Mouse (Mus musculus): ENCODE measurements around the gene Eif2b4. TPM values are rescaled to one million over a fixed set of nuclear protein-coding genes. Genes with fewer than 3 reads are reported as not detected.

Gene Eif2b4
- 48.9 TPM for polyA plus RNA-seq (2014; fragmentation: Illumina TruSeq; extraction: RNeasy Lipid Tissue Mini Kit (QIAGEN cat#74804); ENCODE audit: low read depth, low replicate concordance)

DNA sequence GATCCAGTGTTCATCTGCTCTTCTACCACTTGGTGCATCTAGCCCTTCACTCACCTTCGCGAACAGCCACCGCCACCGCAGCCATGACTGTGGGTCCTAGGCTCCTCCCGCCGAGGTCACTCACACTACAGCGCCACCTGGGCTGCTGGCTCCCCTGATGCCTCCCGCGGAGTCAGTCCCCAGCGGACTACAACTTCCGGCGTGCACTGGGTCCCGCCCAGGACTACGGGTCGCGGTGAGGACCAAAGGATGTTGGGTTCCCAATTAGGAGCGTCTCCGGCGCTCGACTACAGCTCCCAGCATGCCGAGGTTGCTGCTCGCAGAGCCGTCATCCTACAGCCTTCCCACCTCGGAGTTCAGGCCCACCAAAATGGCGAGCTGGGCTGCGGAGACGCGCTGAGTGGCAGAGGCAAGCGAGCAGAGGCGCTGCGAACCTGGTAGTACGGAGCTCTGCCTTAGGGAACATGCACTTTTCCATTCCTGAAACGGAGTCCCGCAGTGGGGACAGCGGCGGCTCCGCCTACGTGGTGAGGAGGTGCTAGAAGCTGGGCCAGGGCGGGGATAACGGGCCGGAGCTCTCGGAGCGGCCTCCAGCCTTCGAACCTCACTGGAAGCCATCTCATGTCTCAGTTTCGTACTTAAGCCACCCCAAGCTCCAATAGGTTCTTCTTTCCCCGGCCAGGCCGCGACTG is at the start of gene Eif2b4, which contains the start of gene Snx17:
TSS of gene Eif2b4 (minus strand) at position 492 of the 692 bp plus-strand sequence.
TSS of gene Snx17 (plus strand) at position 289 of the 692 bp plus-strand sequence.

DNA sequence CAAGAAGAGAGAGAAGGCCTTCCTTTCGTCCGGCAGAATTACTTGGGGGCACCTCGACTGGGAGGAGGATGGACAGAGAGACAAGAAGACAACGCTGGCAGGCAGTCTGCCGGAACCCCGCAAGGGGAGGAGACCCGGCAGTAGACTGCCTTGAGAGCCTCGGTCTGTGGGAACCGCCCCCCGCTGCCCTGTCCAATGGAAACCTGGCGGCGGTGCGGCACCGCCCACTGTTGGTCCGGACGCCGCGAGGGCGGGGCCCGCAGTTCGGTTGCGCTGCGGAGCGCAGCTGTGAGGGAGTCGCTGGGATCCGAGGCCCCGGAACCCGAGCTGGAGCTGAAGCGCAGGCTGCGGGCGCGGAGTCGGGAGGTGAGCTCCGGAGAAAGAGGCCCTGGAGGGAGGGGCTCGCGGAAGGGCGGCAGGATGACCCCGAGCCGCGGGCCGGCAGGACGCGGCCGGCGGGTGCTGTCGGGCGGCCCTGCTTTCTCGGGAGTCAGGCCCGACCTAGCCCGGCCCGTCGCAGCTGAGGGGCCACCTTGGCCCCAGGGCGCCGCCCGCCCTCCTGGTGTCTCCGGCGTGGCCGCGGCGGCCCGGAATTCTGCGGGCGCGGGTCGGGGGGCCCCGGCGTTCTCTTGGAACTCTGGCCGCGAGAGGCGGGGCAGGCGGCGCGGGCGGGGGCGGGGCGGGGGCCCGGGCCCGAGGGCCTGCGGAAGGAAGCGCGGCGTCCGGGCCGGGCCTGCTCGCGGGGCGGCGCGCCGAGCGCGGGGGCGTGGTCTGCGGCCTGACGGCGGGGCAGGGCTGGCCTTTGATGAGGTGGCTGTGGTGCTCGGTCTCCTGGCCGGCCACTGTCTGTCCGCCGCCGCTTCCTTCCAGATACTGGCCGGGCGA is 47.6 kb upstream of the Eif2b4 start, which contains the start of the genes Nrbp1 and Gm9970:
TSS of gene Nrbp1 (plus strand) at position 228 of the 885 bp plus-strand sequence.
TSS of gene Gm9970 (minus strand) at position 596 of the 885 bp plus-strand sequence.

DNA sequence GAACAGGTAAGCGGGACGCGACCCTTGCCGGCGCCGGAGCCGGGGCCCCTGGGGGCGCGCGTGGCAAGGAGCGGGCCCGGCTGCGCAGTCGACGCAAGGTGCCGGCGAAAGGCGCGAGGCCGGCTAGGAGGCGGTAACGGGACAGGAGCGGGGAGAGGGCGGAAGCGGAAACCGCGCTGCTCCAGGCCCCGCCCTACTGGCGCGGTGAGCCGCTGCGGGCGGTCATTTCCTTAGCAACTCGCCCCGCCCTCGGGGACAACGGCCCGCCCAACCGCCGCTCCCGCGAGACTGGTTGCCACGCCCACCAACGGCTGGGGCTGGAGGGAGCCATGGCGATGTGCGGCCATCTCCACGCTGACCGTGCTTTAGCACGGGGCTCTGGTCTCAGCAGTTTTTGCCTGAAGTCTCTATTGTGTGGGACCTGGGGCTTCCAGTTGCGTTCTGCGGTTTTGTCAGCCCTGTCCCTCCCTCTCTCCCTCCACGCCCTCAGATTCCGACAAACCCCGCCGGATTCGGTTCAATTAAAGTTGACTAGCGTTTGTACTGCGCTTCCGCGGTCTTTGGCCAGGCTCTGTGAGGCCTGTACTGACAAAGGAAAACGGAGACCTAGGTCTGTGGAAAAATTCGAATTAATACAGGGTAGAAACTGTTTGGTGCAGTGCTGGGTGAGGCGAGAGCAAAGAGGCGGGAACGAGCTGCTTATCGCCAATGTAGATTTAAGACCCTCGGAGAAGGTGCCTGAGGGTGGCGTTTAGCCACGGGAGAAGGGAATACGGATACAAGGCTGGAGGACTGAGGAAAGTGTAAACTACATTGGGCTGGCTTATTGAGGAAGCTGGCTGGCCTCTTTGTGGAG is 27.4 kb upstream of the Eif2b4 start, which contains the start of gene Ppm1g:
TSS of gene Ppm1g (minus strand) at position 240 of the 856 bp plus-strand sequence.

DNA sequence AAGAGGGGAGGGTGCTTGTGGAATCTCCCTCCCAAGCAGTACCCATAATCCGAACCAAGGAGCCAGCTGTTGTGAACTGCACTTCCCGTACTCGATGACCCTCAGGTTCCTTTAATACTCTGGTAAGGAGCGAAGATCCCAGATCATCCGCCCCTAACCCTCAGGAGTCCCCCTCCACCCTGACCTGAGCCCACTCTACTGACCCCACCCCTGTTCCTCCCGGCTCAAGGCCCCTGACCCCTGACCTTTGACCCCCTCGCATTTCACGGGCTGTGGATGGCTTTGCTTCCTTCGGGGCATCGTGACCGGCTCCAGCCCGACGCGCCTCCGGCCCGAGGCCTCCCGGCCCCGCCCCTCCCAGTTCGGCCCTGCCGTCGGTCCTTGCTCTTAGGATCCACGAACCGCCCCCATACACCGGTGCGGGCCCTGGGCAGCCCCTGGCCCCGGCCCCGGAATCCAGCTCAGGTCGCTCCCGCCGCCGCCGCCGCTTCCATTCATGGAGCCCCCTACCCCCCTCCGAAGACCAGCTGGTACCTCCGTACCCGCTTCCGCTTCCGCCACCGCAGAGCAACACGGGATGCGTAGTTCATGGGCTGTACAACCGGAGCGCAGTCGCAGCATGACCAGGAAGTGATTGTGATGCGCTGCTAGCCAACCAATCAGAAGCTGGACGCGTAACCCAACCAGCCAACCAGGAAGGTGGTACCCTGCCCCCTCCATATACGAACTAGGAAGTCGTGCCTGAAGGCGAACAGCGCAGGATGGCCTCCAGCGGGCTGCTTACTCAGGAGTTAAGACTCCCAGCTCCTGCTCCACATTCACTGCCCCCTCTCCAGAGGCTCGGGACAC is 8.7 kb upstream of the Eif2b4 start, which contains the start of gene Zfp513:
TSS of gene Zfp513 (minus strand) at position 562 of the 849 bp plus-strand sequence.

DNA sequence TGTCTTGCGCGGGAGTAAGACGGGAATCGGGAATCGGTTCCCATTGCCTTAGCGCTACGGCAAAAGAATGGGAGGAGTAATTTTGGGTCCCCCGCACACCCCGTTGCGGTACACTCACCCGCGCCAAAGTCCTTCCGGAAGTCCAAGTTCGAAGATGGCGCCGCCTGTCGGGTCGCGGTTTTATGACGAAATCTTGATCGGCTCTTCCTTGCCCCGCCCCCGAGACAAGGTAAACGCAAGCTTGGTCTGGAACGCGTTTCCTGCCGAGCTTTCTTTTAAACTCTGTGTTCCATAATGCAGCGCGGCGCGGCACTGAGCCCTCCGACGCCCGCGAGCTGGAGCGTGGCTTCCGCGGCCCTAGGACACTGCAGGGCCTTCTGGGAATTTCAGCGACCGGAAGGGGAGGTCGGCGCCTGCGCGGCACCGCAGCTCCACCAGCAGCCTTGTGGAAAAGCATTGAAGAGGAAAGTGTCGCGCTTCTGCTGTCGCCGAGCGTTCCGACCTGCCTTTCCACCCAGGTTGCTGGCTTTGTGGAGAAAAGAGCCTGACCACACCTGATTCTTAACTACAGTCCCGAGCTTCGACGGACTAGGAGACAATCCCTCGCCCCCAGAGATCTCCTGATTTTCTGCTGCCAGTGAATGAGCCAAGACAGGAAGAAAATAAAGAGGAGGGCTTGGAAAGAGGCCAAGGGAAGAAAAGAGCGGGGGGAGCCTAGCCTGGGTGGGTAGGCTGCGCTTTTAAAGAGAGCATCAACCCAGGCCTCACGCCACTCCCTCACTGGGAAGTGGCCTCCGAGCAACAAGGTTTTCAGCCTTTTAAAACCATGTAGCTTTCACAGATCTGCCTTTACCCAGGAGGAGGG is 13.2 kb downstream of the Eif2b4 start, which contains the start of the genes Gm29609 and Gtf3c2:
TSS of gene Gm29609 (minus strand) at position 146 of the 865 bp plus-strand sequence.
TSS of gene Gtf3c2 (minus strand) at position 379 of the 865 bp plus-strand sequence.

DNA sequence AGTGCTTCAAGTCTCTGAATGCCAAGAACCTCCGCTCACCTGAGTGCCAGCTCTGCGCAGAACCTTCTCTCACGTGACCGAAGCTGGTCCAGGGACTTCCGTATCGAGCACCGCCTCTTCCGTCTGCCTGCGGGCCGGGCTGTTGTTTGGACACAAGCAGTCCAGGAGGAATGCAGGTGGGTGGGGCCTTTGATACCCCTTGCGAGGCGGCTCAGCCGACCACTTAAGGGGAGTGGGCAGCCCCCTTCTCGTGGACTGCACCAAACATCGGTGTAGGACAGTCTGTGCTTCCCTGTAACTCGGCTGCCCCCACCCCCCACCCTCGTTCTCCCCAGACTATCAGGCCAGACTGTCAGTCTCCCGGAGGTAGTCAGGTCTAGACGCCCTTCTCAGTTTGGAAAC is 39.1 kb downstream of the Eif2b4 start, which contains the start of gene Mpv17:
TSS of gene Mpv17 (minus strand) at position 100 of the 402 bp plus-strand sequence.

DNA sequence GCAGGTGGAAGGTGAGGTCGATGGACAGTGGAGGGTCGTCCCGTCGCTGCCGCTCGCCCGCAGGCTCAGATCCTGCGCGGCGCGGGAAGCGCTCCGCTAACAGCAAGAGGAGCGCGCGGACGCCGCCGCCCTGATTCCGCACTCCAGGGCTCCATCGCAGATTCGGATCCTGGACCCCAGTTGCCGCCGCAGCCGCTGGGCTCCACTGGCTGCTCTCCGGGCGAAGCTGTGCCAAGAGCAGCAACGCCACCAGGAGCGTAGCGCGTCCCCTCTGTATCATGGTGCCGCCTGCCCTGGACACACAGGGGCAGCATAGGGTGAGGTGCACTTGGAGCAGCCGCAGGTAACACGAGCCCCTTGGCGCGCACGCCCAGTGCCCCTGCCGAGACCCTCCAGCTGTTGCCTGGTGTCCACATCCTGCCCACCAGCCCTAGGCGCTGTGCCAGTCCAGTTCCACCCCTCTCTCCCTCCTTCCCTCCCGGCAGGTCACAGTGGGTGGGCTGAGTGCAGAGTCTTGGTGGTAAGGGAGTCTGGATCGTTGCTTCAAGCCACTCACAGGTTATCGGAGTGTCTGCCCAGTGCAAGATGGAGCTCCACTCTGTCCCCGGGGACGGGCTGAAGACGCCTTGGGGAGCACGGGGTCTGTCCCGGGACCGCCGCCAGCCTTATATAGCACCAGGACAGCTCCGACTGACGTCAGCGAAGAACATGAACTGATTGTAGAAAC is 54.8 kb downstream of the Eif2b4 start, which contains the start of gene Ucn:
TSS of gene Ucn (minus strand) at position 589 of the 727 bp plus-strand sequence.

Other genes starting within 250 kb of the Eif2b4 start
- gene Cgref1, start 247.8 kb downstream of the Eif2b4 start, polyA plus RNA-seq (2014; fragmentation: Illumina TruSeq; extraction: RNeasy Lipid Tissue Mini Kit (QIAGEN cat#74804); ENCODE audit: low read depth, low replicate concordance): 1.3 TPM
- 91.3 TPM for gene Preb, start 233.1 kb downstream of the Eif2b4 start, polyA plus RNA-seq (2014; fragmentation: Illumina TruSeq; extraction: RNeasy Lipid Tissue Mini Kit (QIAGEN cat#74804); ENCODE audit: low read depth, low replicate concordance)
- gene Tcf23, start 224.8 kb downstream of the Eif2b4 start, polyA plus RNA-seq (2014; fragmentation: Illumina TruSeq; extraction: RNeasy Lipid Tissue Mini Kit (QIAGEN cat#74804); ENCODE audit: low read depth, low replicate concordance): 2.1 TPM
- gene Atraid, start 145.1 kb downstream of the Eif2b4 start, polyA plus RNA-seq (2014; fragmentation: Illumina TruSeq; extraction: RNeasy Lipid Tissue Mini Kit (QIAGEN cat#74804); ENCODE audit: low read depth, low replicate concordance): 83.6 TPM
- 14.1 TPM for gene Slc5a6, start 144.5 kb downstream of the Eif2b4 start, polyA plus RNA-seq (2014; fragmentation: Illumina TruSeq; extraction: RNeasy Lipid Tissue Mini Kit (QIAGEN cat#74804); ENCODE audit: low read depth, low replicate concordance)
- 12.7 TPM for gene Cad, start 138.7 kb downstream of the Eif2b4 start, polyA plus RNA-seq (2014; fragmentation: Illumina TruSeq; extraction: RNeasy Lipid Tissue Mini Kit (QIAGEN cat#74804); ENCODE audit: low read depth, low replicate concordance)
- gene Dnajc5g, start 87.1 kb downstream of the Eif2b4 start, polyA plus RNA-seq (2014; fragmentation: Illumina TruSeq; extraction: RNeasy Lipid Tissue Mini Kit (QIAGEN cat#74804); ENCODE audit: low read depth, low replicate concordance): not detected
- not detected for gene Slc30a3, start 85.2 kb downstream of the Eif2b4 start, polyA plus RNA-seq (2014; fragmentation: Illumina TruSeq; extraction: RNeasy Lipid Tissue Mini Kit (QIAGEN cat#74804); ENCODE audit: low read depth, low replicate concordance)
- gene Trim54, start 76.7 kb downstream of the Eif2b4 start, polyA plus RNA-seq (2014; fragmentation: Illumina TruSeq; extraction: RNeasy Lipid Tissue Mini Kit (QIAGEN cat#74804); ENCODE audit: low read depth, low replicate concordance): 266 TPM
- gene Ucn, start 54.6 kb downstream of the Eif2b4 start, polyA plus RNA-seq (2014; fragmentation: Illumina TruSeq; extraction: RNeasy Lipid Tissue Mini Kit (QIAGEN cat#74804); ENCODE audit: low read depth, low replicate concordance): not detected
- 118 TPM for gene Mpv17, start 39.2 kb downstream of the Eif2b4 start, polyA plus RNA-seq (2014; fragmentation: Illumina TruSeq; extraction: RNeasy Lipid Tissue Mini Kit (QIAGEN cat#74804); ENCODE audit: low read depth, low replicate concordance)
- 1.3 TPM for gene Gm29609, start 13.5 kb downstream of the Eif2b4 start, polyA plus RNA-seq (2014; fragmentation: Illumina TruSeq; extraction: RNeasy Lipid Tissue Mini Kit (QIAGEN cat#74804); ENCODE audit: low read depth, low replicate concordance)
- gene Gtf3c2, start 13.3 kb downstream of the Eif2b4 start, polyA plus RNA-seq (2014; fragmentation: Illumina TruSeq; extraction: RNeasy Lipid Tissue Mini Kit (QIAGEN cat#74804); ENCODE audit: low read depth, low replicate concordance): 43.8 TPM
- gene Snx17, start 203 bp downstream of the Eif2b4 start, polyA plus RNA-seq (2014; fragmentation: Illumina TruSeq; extraction: RNeasy Lipid Tissue Mini Kit (QIAGEN cat#74804); ENCODE audit: low read depth, low replicate concordance): 62.4 TPM
- 10.8 TPM for gene Zfp513, start 8.9 kb upstream of the Eif2b4 start, polyA plus RNA-seq (2014; fragmentation: Illumina TruSeq; extraction: RNeasy Lipid Tissue Mini Kit (QIAGEN cat#74804); ENCODE audit: low read depth, low replicate concordance)
- gene Ppm1g, start 27.3 kb upstream of the Eif2b4 start, polyA plus RNA-seq (2014; fragmentation: Illumina TruSeq; extraction: RNeasy Lipid Tissue Mini Kit (QIAGEN cat#74804); ENCODE audit: low read depth, low replicate concordance): 53.4 TPM
- gene Nrbp1, start 47.4 kb upstream of the Eif2b4 start, polyA plus RNA-seq (2014; fragmentation: Illumina TruSeq; extraction: RNeasy Lipid Tissue Mini Kit (QIAGEN cat#74804); ENCODE audit: low read depth, low replicate concordance): 106 TPM
- not detected for gene Gm9970, start 47.8 kb upstream of the Eif2b4 start, polyA plus RNA-seq (2014; fragmentation: Illumina TruSeq; extraction: RNeasy Lipid Tissue Mini Kit (QIAGEN cat#74804); ENCODE audit: low read depth, low replicate concordance)
- 3.0 TPM for gene Krtcap3, start 58.3 kb upstream of the Eif2b4 start, polyA plus RNA-seq (2014; fragmentation: Illumina TruSeq; extraction: RNeasy Lipid Tissue Mini Kit (QIAGEN cat#74804); ENCODE audit: low read depth, low replicate concordance)
- 35.3 TPM for gene Ift172, start 97.7 kb upstream of the Eif2b4 start, polyA plus RNA-seq (2014; fragmentation: Illumina TruSeq; extraction: RNeasy Lipid Tissue Mini Kit (QIAGEN cat#74804); ENCODE audit: low read depth, low replicate concordance)
- 7.4 TPM for gene Fndc4, start 102.7 kb upstream of the Eif2b4 start, polyA plus RNA-seq (2014; fragmentation: Illumina TruSeq; extraction: RNeasy Lipid Tissue Mini Kit (QIAGEN cat#74804); ENCODE audit: low read depth, low replicate concordance)
- gene Gckr, start 104.0 kb upstream of the Eif2b4 start, polyA plus RNA-seq (2014; fragmentation: Illumina TruSeq; extraction: RNeasy Lipid Tissue Mini Kit (QIAGEN cat#74804); ENCODE audit: low read depth, low replicate concordance): not detected

Data from heart, adult 10 weeks (tissue).